Comparison of ENCODE assay signal across 8 mouse cellular contexts in the genomic region with DNA sequence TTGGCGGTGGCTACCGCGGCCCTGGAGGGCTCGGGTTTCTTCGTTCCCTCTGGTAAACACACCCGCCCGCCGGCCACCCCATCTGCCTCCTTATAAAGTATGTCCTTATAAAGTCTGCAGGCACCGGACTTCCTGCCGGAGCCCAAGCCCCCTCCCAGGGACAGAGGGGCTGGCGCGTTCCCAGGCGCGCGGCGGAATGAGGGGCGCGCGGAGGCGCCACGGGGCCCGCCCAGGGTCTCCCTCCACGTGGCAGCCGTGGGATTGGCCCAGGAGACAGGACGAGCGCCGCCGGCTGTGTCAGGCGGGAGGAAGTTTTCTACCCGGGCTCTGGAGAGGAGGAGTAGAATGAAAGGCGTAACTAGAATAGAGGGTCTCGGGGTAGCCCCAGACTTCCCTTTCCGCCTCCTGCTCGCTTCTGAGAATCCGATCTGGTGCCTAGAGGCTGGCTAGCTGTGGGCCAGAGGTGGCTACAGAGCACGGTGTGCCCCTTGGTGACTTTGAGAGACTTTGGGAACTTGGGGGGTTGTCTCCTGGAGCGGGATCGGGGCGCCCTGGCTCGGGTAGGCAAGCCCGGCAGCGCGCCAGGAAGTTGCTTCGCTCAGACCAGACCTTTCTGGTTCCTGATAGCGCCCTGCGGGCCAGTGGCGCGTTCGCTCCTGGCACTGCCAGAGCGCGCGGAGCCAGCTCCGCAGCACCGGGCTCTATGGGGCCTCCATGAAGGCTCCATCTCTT. TPM values are rescaled to one million over a fixed set of nuclear protein-coding genes. Genes with fewer than 3 reads are reported as not detected.
DNase-seq lines count a peak whose midpoint lies in the region; ATAC-seq lines count a peak whose summit lies in the region.

No protein-coding gene starts in this region.

- H3K4me2 ChIP-seq in forebrain, embryonic 11.5 days (ENCODE audit: low read depth, low read length, severe bottlenecking): peak overlapping the region; percentile 96

- WGBS in forebrain, embryonic 11.5 days: under 1% methylated on average over 54 of the region's 54 CpGs

- peak overlapping the region; percentile 74 for H3K27ac ChIP-seq in forebrain, embryonic 11.5 days (ENCODE audit: low read depth, low read length)

- H3K9ac ChIP-seq in forebrain, embryonic 11.5 days (ENCODE audit: low read length): peak overlapping the region; percentile 89

- peak; percentile 90 for DNase-seq in 416B (ENCODE audit: low read depth)
- DNase-seq in T-cell, adult 2 months (ENCODE audit: low spot score): peak; percentile 28
- peak; percentile 90 for DNase-seq in forebrain, embryonic 11.5 days (ENCODE audit: low spot score)
- peak; percentile 79 to 80 for DNase-seq in heart, postnatal 14 days
- peak; percentile 57 to 78 for DNase-seq in kidney, postnatal 36 days
- peak; percentile 63 to 65 for DNase-seq in spleen, postnatal 14 days (ENCODE audit: low spot score in 2 of 2)
- DNase-seq in cerebellum, adult 11-12 months: no peak

- no peaks in the 10 kb centered on the region for H3K36me3 ChIP-seq in forebrain, embryonic 11.5 days (ENCODE audit: control insufficient read depth, insufficient read depth, low read length)

- peaks cover 7% of the 10 kb centered on the region; the same call in 1 of the 2 replicates for H3K4me1 ChIP-seq in forebrain, embryonic 11.5 days (replicated peaks; ENCODE audit: control insufficient read depth, insufficient read depth, low read length)

- H3K27me3 ChIP-seq in forebrain, embryonic 11.5 days (ENCODE audit: control insufficient read depth, insufficient read depth, low read length): peaks cover 5% of the 10 kb centered on the region; the same call in 1 of the 2 replicates

- H3K9me3 ChIP-seq in forebrain, embryonic 11.5 days (ENCODE audit: control insufficient read depth, low read length): no peaks in the 10 kb centered on the region

- peak overlapping the region; percentile 68 for H3K4me3 ChIP-seq in forebrain, embryonic 11.5 days (ENCODE audit: low read depth, low read length)

- intact Hi-C loops in heart, postnatal 14 days (cut with DNase I): no loop called here

- ATAC-seq in forebrain, embryonic 11.5 days (replicated peaks; ENCODE audit: low FRiP score): peak; percentile 89
- ATAC-seq in megakaryocyte-erythroid progenitor cell, adult 5-6 weeks (replicated peaks; ENCODE audit: low FRiP score, low TSS enrichment, poor library complexity, severe bottlenecking): peak; percentile 53

RNA-seq across cellular contexts. Expression of a gene that starts 1.5 kb away (rescaled TPM):
- 22.0 and 27.5 TPM in 2 replicates for polyA plus RNA-seq in forebrain, embryonic 11.5 days (2014; fragmentation: Nextera tagmentation; extraction: Ambion mirVana)
- total RNA-seq in heart, postnatal 14 days (2021): 1 to 10 TPM; 2.9 to 3.6 TPM
- 96.3 and 117 TPM in 2 replicates for total RNA-seq in megakaryocyte-erythroid progenitor cell, adult 5-6 weeks (2014; fragmentation: Nextera tagmentation)
- total RNA-seq in megakaryocyte-erythroid progenitor cell, adult 5-6 weeks (2017): 40.1 and 70.3 TPM in 2 replicates

RNA-seq across cellular contexts. Expression of a gene that starts 13.4 kb away (rescaled TPM):
- polyA plus RNA-seq in forebrain, embryonic 11.5 days (2014; fragmentation: Nextera tagmentation; extraction: Ambion mirVana): 43.0 and 43.4 TPM in 2 replicates
- 100 to 1,000 TPM in 1 of 2 experiments, 10 to 100 TPM in 1; 78.1 to 101 TPM for total RNA-seq in heart, postnatal 14 days (2021)
- 91.6 and 94.6 TPM in 2 replicates for total RNA-seq in megakaryocyte-erythroid progenitor cell, adult 5-6 weeks (2014; fragmentation: Nextera tagmentation)
- total RNA-seq in megakaryocyte-erythroid progenitor cell, adult 5-6 weeks (2017): 48.9 and 88.0 TPM in 2 replicates

RNA-seq across cellular contexts. Expression of a gene that starts 17.7 kb away (rescaled TPM):
- polyA plus RNA-seq in forebrain, embryonic 11.5 days (2014; fragmentation: Nextera tagmentation; extraction: Ambion mirVana): not detected in 2 replicates
- total RNA-seq in heart, postnatal 14 days (2021): under 1 TPM in 1 of 2 experiments, not detected in 1; 0.14 TPM
- not detected in 2 replicates for total RNA-seq in megakaryocyte-erythroid progenitor cell, adult 5-6 weeks (2014; fragmentation: Nextera tagmentation)
- total RNA-seq in megakaryocyte-erythroid progenitor cell, adult 5-6 weeks (2017): not detected in 2 replicates

RNA-seq across cellular contexts. Expression of a gene that starts 41.6 kb away (rescaled TPM):
- 36.6 and 38.4 TPM in 2 replicates for polyA plus RNA-seq in forebrain, embryonic 11.5 days (2014; fragmentation: Nextera tagmentation; extraction: Ambion mirVana)
- 10 to 100 TPM; 67.6 to 87.8 TPM for total RNA-seq in heart, postnatal 14 days (2021)
- 37.2 and 56.9 TPM in 2 replicates for total RNA-seq in megakaryocyte-erythroid progenitor cell, adult 5-6 weeks (2014; fragmentation: Nextera tagmentation)
- 35.3 and 56.3 TPM in 2 replicates for total RNA-seq in megakaryocyte-erythroid progenitor cell, adult 5-6 weeks (2017)

RNA-seq across cellular contexts. Expression of a gene that starts 46.3 kb away (rescaled TPM):
- polyA plus RNA-seq in forebrain, embryonic 11.5 days (2014; fragmentation: Nextera tagmentation; extraction: Ambion mirVana): 5.2 and 6.5 TPM in 2 replicates
- total RNA-seq in heart, postnatal 14 days (2021): 1 to 10 TPM; 4.7 to 4.9 TPM
- total RNA-seq in megakaryocyte-erythroid progenitor cell, adult 5-6 weeks (2014; fragmentation: Nextera tagmentation): not detected in 2 replicates
- not detected in 2 replicates for total RNA-seq in megakaryocyte-erythroid progenitor cell, adult 5-6 weeks (2017)

Comparison
In these comparisons a context has a peak if more than half of its experiments do, and no peak if none do; other contexts are left out.
1. RNA of a gene that starts 1.5 kb away (total RNA-seq): 40.1 to 117 TPM in megakaryocyte-erythroid progenitor cell, adult 5-6 weeks; 2.9 to 3.6 TPM in heart, postnatal 14 days; every median in the first group is over 4 times any median in the second.